Mouse (Mus musculus): ENCODE data around the gene AI481877.

- TF ChIP-seq CTCF (conservative IDR thresholded peaks at IDR 0.05; ENCODE audit: low read length) (no peak), POU5F1 (IDR thresholded peaks at IDR 0.05; ENCODE audit: borderline replicate concordance, low read length) (no peak)
Observed at GRCm38 (mm10) chr4:59175929-59176328, 37.1 kb upstream of the AI481877 start.
